Mouse (Mus musculus) frontal cortex, adult (tissue): Measurements from ENCODE around the gene Ostm1.

Experiments
- ATAC-seq: cut with Nextera tagmentation; 2 replicates; pipeline ENCODE4 v1.9.2; 2017; ENCODE audit warnings: mild to moderate bottlenecking, moderate library complexity, mixed read lengths; ENCODE audit not compliant: low TSS enrichment

The Ostm1 gene

GRCm38 (mm10) chr10:42583157-42583872 is at the start of gene Ostm1, which contains the start of gene Nr2e1:
Ostm1 (plus strand) TSS chr10:42583822.
Nr2e1 (minus strand) TSS chr10:42583632.
- ATAC-seq = peak; percentile 66

GRCm38 (mm10) chr10:42533836-42534453 is 49.7 kb upstream of the Ostm1 start:
- no peak for ATAC-seq

- no peak for ATAC-seq
These were observed 45.9 kb upstream of the Ostm1 start for GRCm38 (mm10) chr10:42537571-42538316.

GRCm38 (mm10) chr10:42545707-42546503 is 37.7 kb upstream of the Ostm1 start:
- ATAC-seq = no peak

GRCm38 (mm10) chr10:42546507-42546906 is 37.1 kb upstream of the Ostm1 start:
- no peak for ATAC-seq

- no peak for ATAC-seq
These were observed 23.9 kb upstream of the Ostm1 start for GRCm38 (mm10) chr10:42559581-42560200.

- no peak for ATAC-seq
These were observed 21.4 kb upstream of the Ostm1 start for GRCm38 (mm10) chr10:42562272-42562671.

- ATAC-seq = no peak
These were observed 11.1 kb upstream of the Ostm1 start for GRCm38 (mm10) chr10:42572567-42572966.

- ATAC-seq = no peak
These were observed 10.7 kb upstream of the Ostm1 start for GRCm38 (mm10) chr10:42572971-42573370.

- ATAC-seq = no peak
These were observed 9.0 kb upstream of the Ostm1 start for GRCm38 (mm10) chr10:42574639-42575038.

- ATAC-seq = no peak
These were observed 5.9 kb upstream of the Ostm1 start for GRCm38 (mm10) chr10:42577525-42578280.

GRCm38 (mm10) chr10:42578281-42578675 is 5.3 kb upstream of the Ostm1 start:
- no peak for ATAC-seq

GRCm38 (mm10) chr10:42578698-42579474 is 4.7 kb upstream of the Ostm1 start:
- no peak for ATAC-seq

GRCm38 (mm10) chr10:42579475-42580130 is 4.0 kb upstream of the Ostm1 start:
- ATAC-seq = no peak

GRCm38 (mm10) chr10:42580131-42580950 is 3.3 kb upstream of the Ostm1 start:
- no peak for ATAC-seq

- no peak for ATAC-seq
These were observed 2.7 kb upstream of the Ostm1 start for GRCm38 (mm10) chr10:42580951-42581277.

GRCm38 (mm10) chr10:42581694-42582565 is 1.7 kb upstream of the Ostm1 start:
- no peak for ATAC-seq
